Mouse (Mus musculus): Measurements from ENCODE around the gene Mbd3. TPM values are rescaled to one million over a fixed set of nuclear protein-coding genes. Genes with fewer than 3 reads are reported as not detected.

Gene Mbd3
- polyA plus RNA-seq, 1 experiment: 199 TPM

DNA sequence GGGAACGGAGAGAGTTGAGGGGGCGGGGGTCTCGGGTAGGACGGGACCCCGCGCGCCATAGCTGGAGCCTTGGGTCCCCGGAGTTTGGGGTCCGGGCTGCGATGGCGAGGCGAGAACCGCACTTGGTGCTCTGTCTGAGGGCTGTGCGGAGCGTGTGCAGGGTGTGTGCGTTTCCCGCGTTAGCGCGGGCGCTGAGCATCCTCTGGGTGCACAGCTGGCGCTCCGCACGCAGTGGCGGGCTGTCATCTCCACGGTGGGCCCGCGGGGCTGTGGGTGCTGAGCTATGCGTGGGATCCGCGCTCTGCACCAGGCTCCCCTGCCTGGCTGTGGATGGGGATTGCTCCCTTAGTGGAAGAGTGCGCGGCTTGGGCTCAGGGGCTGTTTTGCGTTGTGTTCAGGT is 42.6 kb downstream of the Mbd3 start:
- DNase-seq: peak in 1 of 2 experiments; percentile 58
- Histone ChIP-seq H3K4me3 (replicated peaks; ENCODE audit: insufficient read depth, low read depth, low read length) (peak overlapping the region; percentile 78), H3K27me3 (ENCODE audit: control insufficient read depth, insufficient read depth, low read length) (no peaks in the 10 kb centered on the region), H3K27ac (ENCODE audit: insufficient read depth, low read length) (peak overlapping the region; percentile 65), H3K4me1 (ENCODE audit: control insufficient read depth, insufficient read depth, low read length) (peaks cover 12% of the 10 kb centered on the region; the same call in 1 of the 2 replicates)
- TF ChIP-seq POLR2A (IDR thresholded peaks at IDR 0.05; ENCODE audit: borderline replicate concordance, insufficient read depth, low read length): no peak
- no peak for TF ChIP-seq CTCF (IDR thresholded peaks at IDR 0.05; ENCODE audit: borderline replicate concordance, insufficient read depth, low read depth, low read length)
- under 1% methylated on average over 34 of the region's 34 CpGs for WGBS

DNA sequence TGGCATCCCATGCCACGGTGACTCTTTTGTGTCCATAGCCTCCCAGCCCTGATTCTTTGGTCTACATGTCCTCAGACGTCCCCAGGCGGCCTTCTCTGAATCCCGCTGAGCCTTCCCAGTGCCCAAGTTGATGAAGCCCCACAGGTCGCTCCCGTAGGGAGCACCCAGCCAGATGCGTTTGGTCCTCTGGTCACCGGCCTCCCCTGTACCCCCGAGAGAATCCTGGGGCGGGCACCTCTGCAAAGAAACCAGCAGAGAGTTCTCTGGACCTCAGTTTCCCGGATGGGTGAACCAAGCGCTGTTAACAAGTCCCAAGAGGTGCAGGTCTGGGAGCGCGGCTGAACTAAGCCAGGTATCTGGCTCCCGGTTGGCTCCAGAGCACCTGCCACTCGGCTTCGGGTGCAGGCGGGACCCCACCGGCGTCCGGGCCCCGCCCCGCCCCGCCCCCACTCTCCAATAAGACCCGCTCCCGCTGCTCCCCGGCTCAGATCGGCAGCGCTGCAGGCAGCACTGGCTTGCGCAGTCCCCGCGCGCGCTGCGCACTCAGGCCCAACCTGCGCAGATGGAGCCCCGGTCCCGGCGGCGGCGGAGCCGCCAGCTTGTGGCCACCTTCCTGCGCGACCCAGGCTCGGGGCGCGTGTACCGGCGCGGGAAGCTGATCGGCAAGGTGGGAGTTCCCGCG is 43.2 kb downstream of the Mbd3 start, which contains the start of gene Plk5:
Gene Plk5 (plus strand): TSS at position 459 of the 682 bp plus-strand sequence.
- H3K27me3 ChIP-seq (ENCODE audit: control insufficient read depth, insufficient read depth, low read length): no peaks in the 10 kb centered on the region
- peak; percentile 79 to 84 for DNase-seq
- WGBS: under 1% methylated on average over 52 of the region's 53 CpGs
- peak within 1 kb of the TSS; percentile 78 for H3K4me3 ChIP-seq (replicated peaks; ENCODE audit: insufficient read depth, low read depth, low read length)
- H3K27ac ChIP-seq (ENCODE audit: insufficient read depth, low read length): peak within 1 kb of the TSS; percentile 98
- TF ChIP-seq POLR2A (IDR thresholded peaks at IDR 0.05; ENCODE audit: borderline replicate concordance, insufficient read depth, low read length): peak; percentile 95
- no peak for TF ChIP-seq CTCF (IDR thresholded peaks at IDR 0.05; ENCODE audit: borderline replicate concordance, insufficient read depth, low read depth, low read length)
- H3K4me1 ChIP-seq (ENCODE audit: control insufficient read depth, insufficient read depth, low read length): peaks cover 12% of the 10 kb centered on the region; the same call in 1 of the 2 replicates

GRCm38 (mm10) chr10:80355431-80355830 is 43.9 kb downstream of the Mbd3 start:
- H3K27me3 ChIP-seq (ENCODE audit: control insufficient read depth, insufficient read depth, low read length): no peaks in the 10 kb centered on the region
- WGBS: 4% methylated on average over 9 of the region's 9 CpGs
- H3K27ac ChIP-seq (ENCODE audit: insufficient read depth, low read length): peak overlapping the region; percentile 98

GRCm38 (mm10) chr10:80352727-80353126 is 46.6 kb downstream of the Mbd3 start:
- 84% methylated on average over 8 of the region's 8 CpGs for WGBS
- H3K27me3 ChIP-seq (ENCODE audit: control insufficient read depth, insufficient read depth, low read length): no peaks in the 10 kb centered on the region
- no peak overlapping the region for H3K27ac ChIP-seq (ENCODE audit: insufficient read depth, low read length)
- no peak for DNase-seq
- no peak overlapping the region for H3K4me3 ChIP-seq (replicated peaks; ENCODE audit: insufficient read depth, low read depth, low read length)
- no peak for TF ChIP-seq POLR2A (IDR thresholded peaks at IDR 0.05; ENCODE audit: borderline replicate concordance, insufficient read depth, low read length)
- no peak for TF ChIP-seq CTCF (IDR thresholded peaks at IDR 0.05; ENCODE audit: borderline replicate concordance, insufficient read depth, low read depth, low read length)
- H3K4me1 ChIP-seq (ENCODE audit: control insufficient read depth, insufficient read depth, low read length): peaks cover 17% of the 10 kb centered on the region

More at GRCm38 (mm10) chr10:80355431-80355830, 43.9 kb downstream of the Mbd3 start:
- TF ChIP-seq POLR2A (IDR thresholded peaks at IDR 0.05; ENCODE audit: borderline replicate concordance, insufficient read depth, low read length) (peak; percentile 84), CTCF (IDR thresholded peaks at IDR 0.05; ENCODE audit: borderline replicate concordance, insufficient read depth, low read depth, low read length) (no peak)
- peak; percentile 83 to 86 for DNase-seq
- Histone ChIP-seq H3K4me1 (ENCODE audit: control insufficient read depth, insufficient read depth, low read length) (peaks cover 12% of the 10 kb centered on the region; the same call in 1 of the 2 replicates), H3K4me3 (replicated peaks; ENCODE audit: insufficient read depth, low read depth, low read length) (peak overlapping the region; percentile 78)

DNA sequence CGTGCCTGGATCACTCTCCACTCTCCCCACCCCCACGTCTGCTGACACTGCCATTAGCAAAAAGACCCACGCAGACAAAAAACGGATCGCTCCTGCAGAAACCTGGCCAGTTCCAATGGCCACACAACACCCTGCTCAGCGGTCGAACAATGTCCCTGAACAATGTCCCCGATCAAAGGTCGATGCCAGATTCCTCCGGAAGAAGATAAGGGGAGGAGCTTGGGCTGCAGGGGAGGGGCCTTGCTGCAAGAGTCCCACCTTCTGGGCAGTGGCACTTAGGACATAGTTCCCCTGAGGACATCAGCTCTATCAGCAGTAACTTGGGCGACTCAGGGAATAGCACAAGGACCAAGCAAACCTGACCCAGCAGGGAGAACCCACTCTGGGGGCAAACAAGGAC is 47.5 kb downstream of the Mbd3 start:
- Histone ChIP-seq H3K4me1 (ENCODE audit: control insufficient read depth, insufficient read depth, low read length) (peaks cover 20% of the 10 kb centered on the region), H3K27ac (ENCODE audit: insufficient read depth, low read length) (no peak overlapping the region), H3K4me3 (replicated peaks; ENCODE audit: insufficient read depth, low read depth, low read length) (no peak overlapping the region), H3K27me3 (ENCODE audit: control insufficient read depth, insufficient read depth, low read length) (no peaks in the 10 kb centered on the region; the same call in 1 of the 2 replicates)
- no peak for DNase-seq
- WGBS: 38% methylated on average over 11 of the region's 11 CpGs
- TF ChIP-seq POLR2A (IDR thresholded peaks at IDR 0.05; ENCODE audit: borderline replicate concordance, insufficient read depth, low read length) (no peak), CTCF (IDR thresholded peaks at IDR 0.05; ENCODE audit: borderline replicate concordance, insufficient read depth, low read depth, low read length) (no peak)

GRCm38 (mm10) chr10:80350292-80350691 is 49.1 kb downstream of the Mbd3 start:
- Histone ChIP-seq H3K4me3 (replicated peaks; ENCODE audit: insufficient read depth, low read depth, low read length) (no peak overlapping the region), H3K27ac (ENCODE audit: insufficient read depth, low read length) (no peak overlapping the region), H3K27me3 (ENCODE audit: control insufficient read depth, insufficient read depth, low read length) (no peaks in the 10 kb centered on the region; the same call in 1 of the 2 replicates), H3K4me1 (ENCODE audit: control insufficient read depth, insufficient read depth, low read length) (peaks cover 18% of the 10 kb centered on the region)
- WGBS: 6% methylated on average over 7 of the region's 7 CpGs
- no peak for TF ChIP-seq POLR2A (IDR thresholded peaks at IDR 0.05; ENCODE audit: borderline replicate concordance, insufficient read depth, low read length)
- peak; percentile 95 for TF ChIP-seq CTCF (IDR thresholded peaks at IDR 0.05; ENCODE audit: borderline replicate concordance, insufficient read depth, low read depth, low read length)
- peak; percentile 76 to 91 for DNase-seq

DNA sequence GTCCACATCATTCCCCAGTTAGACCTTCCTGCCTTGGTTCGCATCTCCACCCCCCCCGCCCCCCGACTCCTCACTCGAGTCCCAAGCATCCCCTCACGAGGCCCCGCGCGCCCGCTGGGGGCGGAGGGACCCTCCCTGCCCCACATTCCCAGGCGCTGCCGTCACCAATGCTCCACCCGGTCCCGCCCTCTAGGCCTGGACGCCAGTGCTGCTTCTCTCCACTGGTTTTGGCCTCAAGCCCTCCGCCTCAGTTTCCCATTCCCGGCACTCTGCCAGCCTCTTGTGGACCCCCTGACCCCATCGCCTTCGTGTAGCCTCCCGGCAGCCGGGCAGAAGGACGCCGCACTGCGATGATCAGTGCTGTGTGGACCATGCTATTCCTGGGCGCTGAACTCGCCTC is 50.4 kb downstream of the Mbd3 start:
- no peak for DNase-seq
- Histone ChIP-seq H3K4me3 (replicated peaks; ENCODE audit: insufficient read depth, low read depth, low read length) (no peak overlapping the region), H3K4me1 (ENCODE audit: control insufficient read depth, insufficient read depth, low read length) (peaks cover 8% of the 10 kb centered on the region), H3K27me3 (ENCODE audit: control insufficient read depth, insufficient read depth, low read length) (no peaks in the 10 kb centered on the region; the same call in 1 of the 2 replicates), H3K27ac (ENCODE audit: insufficient read depth, low read length) (no peak overlapping the region)
- WGBS: 21% methylated on average over 25 of the region's 26 CpGs
- no peak for TF ChIP-seq POLR2A (IDR thresholded peaks at IDR 0.05; ENCODE audit: borderline replicate concordance, insufficient read depth, low read length)
- no peak for TF ChIP-seq CTCF (IDR thresholded peaks at IDR 0.05; ENCODE audit: borderline replicate concordance, insufficient read depth, low read depth, low read length)
